Mouse (Mus musculus) bone marrow, adult 2 months (tissue): Measurements from ENCODE around the gene Pcnx4. TPM values are rescaled to one million over a fixed set of nuclear protein-coding genes. Genes with fewer than 3 reads are reported as not detected.
A peak's percentile ranks its signal among the peaks of the same experiment; 100 is the strongest.

Source experiments
- H3K27ac ChIP-seq: fragments of 200-500 bp; 2 replicates; pipeline ENCODE4 v1.5.1; 2012; ENCODE audit warnings: low read depth, mild to moderate bottlenecking, control low read depth, inconsistent platforms, low read length; ENCODE audit not compliant: control insufficient read depth, poor library complexity, insufficient read depth
- H3K4me1 ChIP-seq: fragments of 200-500 bp; 2 replicates; pipeline ENCODE4 v1.6.1; 2011; ENCODE audit warnings: low read length; ENCODE audit not compliant: control insufficient read depth, insufficient read depth
- H3K4me3 ChIP-seq: fragments of 200-500 bp; replicated peaks from 2 replicates; pipeline ENCODE3; 2011; ENCODE audit warnings: mild to moderate bottlenecking, low read depth, low read length, control low read depth; ENCODE audit not compliant: control insufficient read depth
- CTCF ChIP-seq: fragments of 200-500 bp; IDR thresholded peaks from 2 replicates; pipeline ENCODE4 v1.5.1; 2011; ENCODE audit warnings: low read length, control low read depth; ENCODE audit not compliant: control insufficient read depth, insufficient read depth
- POLR2A ChIP-seq: fragments of 200-500 bp; IDR thresholded peaks from 2 replicates; pipeline ENCODE4 v1.6.1; 2011; ENCODE audit warnings: low read depth, mild to moderate bottlenecking, control low read depth, low read length, borderline replicate concordance; ENCODE audit not compliant: control insufficient read depth
- WGBS: fragments of 180-500 bp; shearing (Covaris S2); methylation state at CpG from one replicate; pipeline ENCODE4 v1.1.7; 2018; 5-methylcytosine and 5-hydroxymethylcytosine counted together
- polyA plus RNA-seq: library from polyadenylated mRNA; stranded (reverse); fragments of >200 nt; gene quantifications from 2 replicates; pipeline ENCODE4 v1.2.4, GENCODE M21; 2011; ENCODE audit warnings: low replicate concordance; ENCODE audit not compliant: missing spikeins, insufficient read depth, insufficient read length

The Pcnx4 gene
- polyA plus RNA-seq, 1 experiment = 1.0 TPM

DNA sequence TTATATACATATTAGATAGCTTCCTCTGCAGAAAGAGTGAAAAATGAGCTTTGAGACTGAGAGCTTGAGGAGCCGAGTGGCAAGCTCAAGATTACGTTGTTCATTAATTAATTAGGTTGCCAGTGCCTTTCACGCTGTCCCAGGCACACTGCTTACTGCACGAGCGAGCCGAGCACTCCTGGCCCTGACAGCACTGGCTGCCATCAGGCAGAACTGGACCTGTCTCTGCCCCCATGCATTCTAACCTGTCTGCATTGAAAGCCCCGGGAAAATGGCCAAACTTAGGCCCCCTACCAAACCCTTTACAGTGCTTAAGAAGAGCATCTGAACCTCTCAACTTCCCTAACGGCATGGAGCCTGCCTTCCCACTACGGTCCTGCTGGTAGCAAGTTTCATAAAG is 16.8 kb upstream of the Pcnx4 start:
- H3K27ac ChIP-seq = no peak overlapping the region
- TF ChIP-seq POLR2A (no peak), CTCF (no peak)
- no peak overlapping the region for H3K4me3 ChIP-seq
- H3K4me1 ChIP-seq = no peaks in the 10 kb centered on the region
- WGBS = 80% methylated on average over 9 of the region's 9 CpGs

- no peak overlapping the region for H3K27ac ChIP-seq
- TF ChIP-seq POLR2A = no peak
- no peak for TF ChIP-seq CTCF
- H3K4me1 ChIP-seq = no peaks in the 10 kb centered on the region
- H3K4me3 ChIP-seq = no peak overlapping the region
- WGBS = 67% methylated on average over 5 of the region's 5 CpGs
These were observed 16.3 kb upstream of the Pcnx4 start for GRCm38 (mm10) chr12:72519855-72520254.

DNA sequence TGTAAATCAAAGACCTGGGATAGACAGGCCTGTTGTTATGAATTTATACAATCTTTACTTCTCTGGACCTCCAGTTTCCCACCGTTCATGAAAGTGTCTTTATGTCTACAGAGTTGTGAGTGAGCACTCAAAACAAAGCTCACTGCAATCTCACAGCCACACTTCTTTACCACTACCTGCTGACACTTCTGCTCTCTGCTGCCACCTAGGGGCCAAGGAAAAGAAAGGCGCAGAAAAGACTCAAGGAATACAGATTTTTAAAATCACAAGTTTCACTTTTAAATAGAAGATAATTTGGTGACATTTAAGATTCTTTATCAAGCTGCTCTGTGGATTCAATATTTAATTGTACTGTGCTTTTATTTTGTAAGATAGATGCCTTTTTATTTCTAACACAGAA is 15.5 kb upstream of the Pcnx4 start:
- no peaks in the 10 kb centered on the region for H3K4me1 ChIP-seq
- 3% methylated on average over 2 of the region's 2 CpGs for WGBS
- no peak overlapping the region for H3K27ac ChIP-seq
- no peak for TF ChIP-seq POLR2A
- peak; percentile 79 for TF ChIP-seq CTCF
- no peak overlapping the region for H3K4me3 ChIP-seq

- 44% methylated on average over 4 of the region's 4 CpGs for WGBS
- TF ChIP-seq POLR2A = no peak
- no peak for TF ChIP-seq CTCF
These were observed 10.6 kb upstream of the Pcnx4 start for GRCm38 (mm10) chr12:72525588-72525987.

DNA sequence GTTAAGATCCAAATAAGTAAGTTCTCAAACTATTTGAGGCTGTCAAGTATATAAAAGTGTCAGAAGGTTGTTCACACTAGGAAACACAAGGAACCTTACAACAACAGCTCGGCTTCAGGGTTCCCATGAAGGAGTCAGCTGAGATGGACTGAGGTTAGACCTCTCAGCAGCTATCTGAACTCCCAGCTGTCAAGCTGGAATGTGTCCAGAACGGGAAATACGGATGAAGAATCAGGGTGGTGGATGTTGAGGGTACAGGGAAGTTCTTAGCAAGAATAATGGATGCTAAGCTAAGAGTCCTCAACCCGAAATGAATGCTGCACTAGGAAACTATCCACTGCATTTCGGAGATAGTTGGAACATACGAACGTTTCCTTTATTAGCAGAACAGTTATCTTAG is 3.9 kb upstream of the Pcnx4 start:
- TF ChIP-seq CTCF (no peak), POLR2A (no peak)
- no peaks in the 10 kb centered on the region; the same call in 1 of the 2 replicates for H3K4me1 ChIP-seq
- WGBS = 83% methylated on average over 7 of the region's 7 CpGs
- no peak overlapping the region for H3K4me3 ChIP-seq
- H3K27ac ChIP-seq = no peak overlapping the region

More at GRCm38 (mm10) chr12:72525588-72525987, 10.6 kb upstream of the Pcnx4 start:
- Histone ChIP-seq H3K4me3 (no peak overlapping the region), H3K4me1 (no peaks in the 10 kb centered on the region; the same call in 1 of the 2 replicates), H3K27ac (no peak overlapping the region)

- H3K4me3 ChIP-seq = no peak overlapping the region
- TF ChIP-seq POLR2A = no peak
- no peak for TF ChIP-seq CTCF
- WGBS = 47% methylated on average over 6 of the region's 6 CpGs
These were observed 2.2 kb upstream of the Pcnx4 start for GRCm38 (mm10) chr12:72533986-72534385.

DNA sequence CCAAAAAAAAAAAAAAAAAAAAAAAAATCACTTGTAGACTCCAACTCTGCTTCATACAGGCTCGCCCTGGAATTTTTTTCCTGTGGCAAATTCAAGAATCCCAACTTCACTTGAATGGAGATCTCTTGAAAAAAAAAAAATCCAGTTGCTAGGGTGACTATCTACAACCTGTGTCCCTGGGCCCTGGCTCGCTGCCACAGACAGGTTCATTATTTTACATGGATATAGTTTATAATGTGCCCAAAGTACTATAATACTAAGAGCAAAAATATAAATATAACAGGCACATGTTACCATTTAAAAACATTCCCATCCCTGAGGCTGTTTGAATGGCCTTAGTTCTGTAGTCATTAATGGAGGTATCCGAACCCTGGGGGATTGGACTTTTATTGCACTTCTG is 584 bp upstream of the Pcnx4 start:
- Histone ChIP-seq H3K4me3 (peak overlapping the region; percentile 46), H3K27ac (no peak overlapping the region), H3K4me1 (no peaks in the 10 kb centered on the region; the same call in 1 of the 2 replicates)
- WGBS = 71% methylated on average over 3 of the region's 3 CpGs
- TF ChIP-seq CTCF (no peak), POLR2A (no peak)

More at GRCm38 (mm10) chr12:72533986-72534385, 2.2 kb upstream of the Pcnx4 start:
- Histone ChIP-seq H3K27ac (no peak overlapping the region), H3K4me1 (no peaks in the 10 kb centered on the region; the same call in 1 of the 2 replicates)

- 86% methylated on average over 10 of the region's 10 CpGs for WGBS
- H3K4me1 ChIP-seq = no peaks in the 10 kb centered on the region; the same call in 1 of the 2 replicates
- no peak overlapping the region for H3K4me3 ChIP-seq
- no peak overlapping the region for H3K27ac ChIP-seq
- TF ChIP-seq CTCF (no peak), POLR2A (no peak)
These were observed 2.4 kb downstream of the Pcnx4 start for GRCm38 (mm10) chr12:72538571-72538970.

DNA sequence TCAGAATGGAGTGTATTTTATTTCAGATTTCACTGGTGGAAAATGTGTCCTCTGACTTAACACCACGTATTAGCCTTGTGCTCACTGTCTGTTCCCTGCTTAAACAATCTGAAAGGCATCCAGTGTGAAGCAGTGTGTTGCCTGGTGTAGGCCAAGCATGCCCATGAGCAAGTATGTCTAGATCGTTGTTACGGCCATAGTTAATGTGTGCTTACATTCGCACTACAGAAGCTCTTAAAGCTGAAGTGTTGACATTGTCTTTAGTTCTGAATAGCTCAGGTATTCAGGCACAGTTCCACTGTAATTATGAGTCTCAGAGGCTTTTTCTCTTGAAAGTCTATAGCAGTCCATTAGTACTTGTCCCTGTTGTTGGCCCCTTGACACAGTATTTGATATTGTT is 18.2 kb downstream of the Pcnx4 start:
- Histone ChIP-seq H3K27ac (no peak overlapping the region), H3K4me1 (no peaks in the 10 kb centered on the region), H3K4me3 (no peak overlapping the region)
- WGBS = 86% methylated on average over 4 of the region's 4 CpGs
- TF ChIP-seq CTCF (no peak), POLR2A (no peak)
